Mouse (Mus musculus): ENCODE measurements around the gene Pip5k1b. TPM values are rescaled to one million over a fixed set of nuclear protein-coding genes. Genes with fewer than 3 reads are reported as not detected.

Pip5k1b gene
- polyA plus RNA-seq, 1 experiment from 2014 or later = 2.3 TPM

GRCm38 (mm10) chr19:24540952-24541668 is 14.6 kb downstream of the Pip5k1b start:
- 90% methylated on average over 10 of the region's 10 CpGs for WGBS
- Histone ChIP-seq H3K4me3 (no peak overlapping the region), H3K4me1 (no peaks in the 10 kb centered on the region), H3K9ac (no peak overlapping the region), H3K36me3 (no peaks in the 10 kb centered on the region), H3K9me3 (replicated peaks) (no peaks in the 10 kb centered on the region), H3K4me2 (replicated peaks) (no peak overlapping the region), H3K27me3 (no peaks in the 10 kb centered on the region), H3K27ac (no peak overlapping the region)
- no peak for ATAC-seq (ENCODE audit: low FRiP score)

GRCm38 (mm10) chr19:24539041-24539440 is 16.6 kb downstream of the Pip5k1b start:
- no peaks in the 10 kb centered on the region for H3K4me1 ChIP-seq
- no peaks in the 10 kb centered on the region for H3K36me3 ChIP-seq
- no peak for ATAC-seq (ENCODE audit: low FRiP score)
- H3K27ac ChIP-seq = no peak overlapping the region
- 83% methylated on average over 1 of the region's 1 CpGs for WGBS
- H3K4me3 ChIP-seq = no peak overlapping the region
- H3K27me3 ChIP-seq = no peaks in the 10 kb centered on the region
- H3K9ac ChIP-seq = no peak overlapping the region
- H3K4me2 ChIP-seq (replicated peaks) = no peak overlapping the region
- no peaks in the 10 kb centered on the region for H3K9me3 ChIP-seq (replicated peaks)

GRCm38 (mm10) chr19:24538181-24538580 is 17.5 kb downstream of the Pip5k1b start:
- Histone ChIP-seq H3K36me3 (no peaks in the 10 kb centered on the region), H3K4me2 (replicated peaks) (no peak overlapping the region), H3K4me1 (no peaks in the 10 kb centered on the region), H3K9me3 (replicated peaks) (no peaks in the 10 kb centered on the region), H3K27me3 (no peaks in the 10 kb centered on the region), H3K27ac (no peak overlapping the region), H3K9ac (no peak overlapping the region), H3K4me3 (no peak overlapping the region)
- WGBS = 89% methylated on average over 6 of the region's 6 CpGs
- no peak for ATAC-seq (ENCODE audit: low FRiP score)

- no peaks in the 10 kb centered on the region for H3K36me3 ChIP-seq
- no peak for ATAC-seq (ENCODE audit: low FRiP score)
- no peaks in the 10 kb centered on the region for H3K4me1 ChIP-seq
- no peaks in the 10 kb centered on the region for H3K27me3 ChIP-seq
- no peak overlapping the region for H3K9ac ChIP-seq
- no peaks in the 10 kb centered on the region for H3K9me3 ChIP-seq (replicated peaks)
- H3K4me2 ChIP-seq (replicated peaks) = no peak overlapping the region
- H3K4me3 ChIP-seq = no peak overlapping the region
- WGBS = 78% methylated on average over 4 of the region's 4 CpGs
- H3K27ac ChIP-seq = no peak overlapping the region
Observed at GRCm38 (mm10) chr19:24537691-24538090, 18.0 kb downstream of the Pip5k1b start.

DNA sequence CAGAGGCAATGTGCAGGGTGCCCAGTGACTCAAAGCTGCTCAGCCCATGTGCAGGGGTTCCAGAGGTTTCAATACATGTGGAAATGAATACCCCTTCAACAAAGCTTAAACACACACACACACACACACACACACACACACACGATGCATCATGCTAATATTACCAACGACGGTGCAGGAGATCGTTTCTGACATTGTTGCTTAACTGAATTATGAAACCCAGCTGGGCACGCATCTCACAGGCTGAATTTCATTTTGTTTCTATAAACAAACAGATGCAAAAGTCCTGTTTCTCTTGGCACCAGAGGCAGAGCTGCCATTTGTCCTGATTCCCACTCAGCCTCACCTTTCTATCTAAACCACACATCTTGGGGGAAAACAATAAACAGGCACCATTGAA is 18.8 kb downstream of the Pip5k1b start:
- Histone ChIP-seq H3K36me3 (no peaks in the 10 kb centered on the region), H3K27ac (no peak overlapping the region), H3K4me3 (no peak overlapping the region), H3K27me3 (no peaks in the 10 kb centered on the region), H3K9ac (no peak overlapping the region), H3K4me1 (no peaks in the 10 kb centered on the region), H3K4me2 (replicated peaks) (no peak overlapping the region), H3K9me3 (replicated peaks) (no peaks in the 10 kb centered on the region)
- ATAC-seq (ENCODE audit: low FRiP score) = no peak
- 76% methylated on average over 5 of the region's 5 CpGs for WGBS

GRCm38 (mm10) chr19:24536280-24536679 is 19.4 kb downstream of the Pip5k1b start:
- H3K27ac ChIP-seq = no peak overlapping the region
- no peak for ATAC-seq (ENCODE audit: low FRiP score)
- H3K36me3 ChIP-seq = no peaks in the 10 kb centered on the region
- no peak overlapping the region for H3K9ac ChIP-seq
- H3K4me2 ChIP-seq (replicated peaks) = no peak overlapping the region
- 88% methylated on average over 3 of the region's 3 CpGs for WGBS
- H3K27me3 ChIP-seq = no peaks in the 10 kb centered on the region
- no peaks in the 10 kb centered on the region for H3K4me1 ChIP-seq
- no peak overlapping the region for H3K4me3 ChIP-seq
- no peaks in the 10 kb centered on the region for H3K9me3 ChIP-seq (replicated peaks)

DNA sequence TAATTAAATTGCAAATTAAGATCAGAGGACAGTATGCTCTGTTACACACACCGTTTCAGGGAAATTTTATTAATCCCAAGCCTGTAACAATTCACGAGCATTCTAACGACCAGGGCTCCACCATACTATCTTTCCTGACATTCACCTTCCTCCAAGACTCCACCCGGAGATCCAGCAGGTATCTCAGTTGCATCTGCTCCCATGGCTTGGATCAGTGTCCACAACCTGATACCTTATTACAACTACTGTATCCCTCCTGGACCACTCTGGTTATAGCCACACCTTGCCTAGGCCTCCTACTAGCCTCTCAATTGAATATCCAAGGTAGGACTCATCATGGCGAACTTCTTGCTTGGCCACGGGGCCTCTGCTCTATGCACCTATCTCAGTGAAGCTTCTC is 20.5 kb downstream of the Pip5k1b start:
- Histone ChIP-seq H3K27me3 (no peaks in the 10 kb centered on the region), H3K27ac (no peak overlapping the region), H3K4me3 (no peak overlapping the region), H3K9ac (no peak overlapping the region), H3K36me3 (no peaks in the 10 kb centered on the region), H3K4me1 (no peaks in the 10 kb centered on the region), H3K4me2 (replicated peaks) (no peak overlapping the region), H3K9me3 (replicated peaks) (no peaks in the 10 kb centered on the region)
- no peak for ATAC-seq (ENCODE audit: low FRiP score)
- WGBS = 82% methylated on average over 6 of the region's 6 CpGs

GRCm38 (mm10) chr19:24534733-24535132 is 20.9 kb downstream of the Pip5k1b start:
- H3K4me1 ChIP-seq = no peaks in the 10 kb centered on the region

GRCm38 (mm10) chr19:24528910-24529561 is 26.6 kb downstream of the Pip5k1b start:
- no peak overlapping the region for H3K27ac ChIP-seq
- no peaks in the 10 kb centered on the region for H3K36me3 ChIP-seq
- no peaks in the 10 kb centered on the region for H3K9me3 ChIP-seq (replicated peaks)
- ATAC-seq (ENCODE audit: low FRiP score) = no peak
- no peak overlapping the region for H3K4me2 ChIP-seq (replicated peaks)
- WGBS = 92% methylated on average over 4 of the region's 4 CpGs
- H3K9ac ChIP-seq = no peak overlapping the region
- H3K4me1 ChIP-seq = no peaks in the 10 kb centered on the region
- H3K4me3 ChIP-seq = no peak overlapping the region
- H3K27me3 ChIP-seq = no peaks in the 10 kb centered on the region

More at GRCm38 (mm10) chr19:24534733-24535132, 20.9 kb downstream of the Pip5k1b start:
- whole genome bisulfite sequencing = 83% methylated on average over 7 of the region's 7 CpGs
- no peak for ATAC-seq (ENCODE audit: low FRiP score)
- Histone ChIP-seq H3K27me3 (no peaks in the 10 kb centered on the region), H3K27ac (no peak overlapping the region), H3K4me2 (replicated peaks) (no peak overlapping the region), H3K36me3 (no peaks in the 10 kb centered on the region), H3K9me3 (replicated peaks) (no peaks in the 10 kb centered on the region), H3K4me3 (no peak overlapping the region), H3K9ac (no peak overlapping the region)

DNA sequence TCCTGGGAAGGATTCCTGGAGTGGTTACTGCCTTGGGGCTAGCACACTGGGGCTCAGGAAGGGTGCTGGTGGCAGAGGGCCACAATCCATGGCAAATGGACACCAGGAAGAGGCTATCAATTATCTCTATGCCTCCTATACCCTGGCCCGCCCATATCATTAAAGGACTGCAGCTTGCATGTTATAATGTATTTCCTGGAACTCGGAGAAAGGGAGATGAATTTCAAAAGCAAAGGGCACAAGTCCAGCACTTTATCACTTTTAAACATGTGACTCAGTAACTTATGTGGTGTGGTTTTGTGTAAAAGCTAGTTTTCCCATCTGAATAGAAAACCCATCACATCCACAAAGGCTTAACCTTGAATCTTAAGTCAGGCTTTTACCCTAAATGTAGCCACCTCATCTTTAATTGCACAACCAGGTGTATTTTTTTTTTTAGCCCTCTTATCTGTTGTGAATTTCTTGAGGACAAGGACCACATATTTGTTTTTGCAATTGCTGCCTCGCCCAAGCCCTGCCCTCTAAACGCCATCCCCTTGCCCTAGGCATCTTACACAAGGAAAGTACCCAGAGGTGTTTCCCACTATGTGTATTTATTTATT is 27.4 kb downstream of the Pip5k1b start:
- no peak for ATAC-seq (ENCODE audit: low FRiP score)
- 86% methylated on average over 4 of the region's 4 CpGs for WGBS

DNA sequence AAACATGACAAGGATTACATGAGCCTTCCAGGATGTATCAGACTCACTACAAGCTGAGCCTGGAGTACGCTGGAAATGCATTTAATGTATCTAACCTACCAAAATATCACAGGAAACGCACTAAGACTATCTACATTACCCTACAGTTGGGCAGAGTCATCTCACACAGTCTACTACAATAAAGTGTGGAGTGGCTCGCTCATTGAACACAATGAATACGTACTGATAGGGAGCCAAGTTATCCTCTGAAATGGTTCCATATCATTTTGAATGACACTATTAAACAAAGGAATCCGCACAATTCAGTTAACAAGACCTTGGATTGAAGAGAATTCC is 28.1 kb downstream of the Pip5k1b start:
- Histone ChIP-seq H3K4me2 (replicated peaks) (no peak overlapping the region), H3K36me3 (no peaks in the 10 kb centered on the region), H3K9ac (no peak overlapping the region), H3K4me3 (no peak overlapping the region), H3K4me1 (no peaks in the 10 kb centered on the region), H3K9me3 (replicated peaks) (no peaks in the 10 kb centered on the region), H3K27me3 (no peaks in the 10 kb centered on the region), H3K27ac (no peak overlapping the region)
- 87% methylated on average over 5 of the region's 5 CpGs for WGBS
- ATAC-seq (ENCODE audit: low FRiP score) = no peak

More for the DNA sequence above, 27.4 kb downstream of the Pip5k1b start:
- Histone ChIP-seq H3K9me3 (replicated peaks) (no peaks in the 10 kb centered on the region), H3K27ac (no peak overlapping the region), H3K4me2 (replicated peaks) (no peak overlapping the region), H3K9ac (no peak overlapping the region), H3K4me3 (no peak overlapping the region), H3K27me3 (no peaks in the 10 kb centered on the region), H3K4me1 (no peaks in the 10 kb centered on the region), H3K36me3 (no peaks in the 10 kb centered on the region)

- WGBS = 82% methylated on average over 15 of the region's 15 CpGs
- Histone ChIP-seq H3K27me3 (no peaks in the 10 kb centered on the region), H3K27ac (no peak overlapping the region), H3K4me2 (replicated peaks) (no peak overlapping the region), H3K36me3 (no peaks in the 10 kb centered on the region), H3K9ac (no peak overlapping the region), H3K4me3 (no peak overlapping the region), H3K4me1 (no peaks in the 10 kb centered on the region), H3K9me3 (replicated peaks) (no peaks in the 10 kb centered on the region)
- no peak for ATAC-seq (ENCODE audit: low FRiP score)
Observed at GRCm38 (mm10) chr19:24526731-24527612, 28.7 kb downstream of the Pip5k1b start.
